Mouse (Mus musculus) inflammation-experienced regulatory T-cells, adult 6 months (primary cell): ENCODE results near the gene Gpr146. TPM values are rescaled to one million over a fixed set of nuclear protein-coding genes. Genes with fewer than 3 reads are reported as not detected.

ENCODE experiments used
- ATAC-seq: one replicate; pipeline ENCODE4 v1.8.0; 2017
- polyA plus RNA-seq, 3 experiments: library from polyadenylated mRNA; unstranded; fragments of 100-300 nt; shearing (Covaris generic); gene quantifications; one replicate each; pipeline ENCODE4 v1.2.1; 2017

The Gpr146 gene
- polyA plus RNA-seq, 3 experiments from 2014 or later = 3.9 to 5.8 (median 5.2) TPM

DNA sequence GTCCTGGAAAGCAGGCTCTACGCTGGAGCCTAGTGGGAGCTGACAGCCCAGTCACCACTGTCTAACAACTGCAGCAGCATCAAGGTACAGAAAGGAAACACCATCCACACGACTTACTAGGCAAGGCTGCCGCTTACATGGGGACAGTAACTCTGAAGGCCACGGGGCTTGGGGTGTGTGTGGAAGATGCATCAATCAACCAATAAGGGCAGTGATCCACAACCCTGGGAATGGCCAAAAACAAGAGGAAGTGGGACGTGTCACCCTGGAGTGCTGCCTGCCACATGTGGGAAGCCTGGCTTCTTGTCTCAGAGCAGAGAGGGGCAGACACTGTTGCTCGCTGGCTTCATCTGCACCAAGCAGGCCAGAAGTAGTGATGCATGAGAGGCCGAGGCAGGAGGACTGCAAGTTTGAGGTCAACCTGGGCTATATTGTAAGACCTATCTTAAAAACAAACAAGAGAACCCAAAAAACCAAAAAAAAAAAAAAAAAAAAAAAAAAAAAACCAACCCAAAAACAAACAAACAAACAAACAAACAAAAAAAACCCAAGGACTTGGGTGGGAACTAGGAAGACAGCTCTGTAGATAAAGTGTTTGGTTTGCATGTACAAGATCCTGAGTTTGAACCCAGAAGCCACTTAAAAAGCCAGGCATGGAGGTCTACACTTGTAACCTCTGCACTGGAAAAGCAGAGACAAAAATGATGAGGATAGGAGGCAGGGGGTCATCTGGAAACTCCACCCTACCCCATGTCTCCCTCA lies 55.4 kb downstream of the Gpr146 start:
- ATAC-seq = no peak

DNA sequence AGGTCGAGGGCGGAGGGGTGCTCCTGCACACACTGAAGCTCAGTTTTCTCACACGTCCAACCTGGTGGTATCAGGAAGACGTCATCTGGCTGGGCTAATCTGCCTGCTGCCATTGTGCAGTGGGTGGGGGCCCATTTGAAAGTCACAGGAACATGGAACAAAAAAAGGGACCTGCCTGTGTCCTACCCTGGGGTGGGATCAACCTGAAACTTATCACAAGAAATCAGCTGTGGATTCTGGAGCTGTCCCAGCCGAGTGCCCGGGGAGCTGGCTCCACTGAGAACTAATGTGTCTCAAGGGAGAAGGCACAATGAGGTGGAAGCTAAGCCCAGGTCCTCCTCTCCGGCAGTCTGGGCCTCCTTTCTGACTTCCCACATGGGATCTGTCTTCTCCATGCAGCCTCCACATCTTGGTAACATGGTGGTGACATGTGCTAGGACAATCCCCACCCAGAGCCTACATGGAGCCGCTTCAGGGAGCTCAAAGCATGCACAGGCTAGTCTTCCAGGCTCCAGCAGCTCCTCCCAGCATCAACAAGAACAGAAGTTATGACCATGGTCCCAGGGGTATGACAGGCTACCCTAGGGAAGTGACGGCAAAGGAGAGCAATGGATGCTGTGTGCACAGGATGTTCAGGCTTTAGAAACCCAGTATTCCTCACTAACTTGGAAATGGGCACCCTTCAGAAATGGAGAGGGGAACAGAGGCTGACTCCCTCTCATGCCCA lies 56.5 kb downstream of the Gpr146 start:
- ATAC-seq = no peak

DNA sequence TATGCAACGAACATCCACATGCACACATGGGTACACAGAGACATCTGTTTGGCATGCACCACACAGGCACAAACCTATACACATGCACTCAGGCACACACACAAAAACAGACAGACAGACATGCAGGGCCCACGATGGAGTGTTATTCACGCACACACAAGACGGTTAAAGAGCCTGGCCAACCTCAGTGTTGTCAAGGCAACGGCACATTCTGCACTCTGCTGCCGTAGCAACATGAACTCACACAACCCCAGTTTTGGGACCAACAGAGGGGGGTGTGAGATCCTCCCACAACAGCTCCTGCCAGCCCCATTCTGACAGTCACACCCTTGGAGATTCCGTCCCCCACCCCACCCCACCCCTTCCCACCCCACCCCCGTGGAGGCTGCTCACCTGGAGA lies 57.4 kb downstream of the Gpr146 start:
- no peak for ATAC-seq

DNA sequence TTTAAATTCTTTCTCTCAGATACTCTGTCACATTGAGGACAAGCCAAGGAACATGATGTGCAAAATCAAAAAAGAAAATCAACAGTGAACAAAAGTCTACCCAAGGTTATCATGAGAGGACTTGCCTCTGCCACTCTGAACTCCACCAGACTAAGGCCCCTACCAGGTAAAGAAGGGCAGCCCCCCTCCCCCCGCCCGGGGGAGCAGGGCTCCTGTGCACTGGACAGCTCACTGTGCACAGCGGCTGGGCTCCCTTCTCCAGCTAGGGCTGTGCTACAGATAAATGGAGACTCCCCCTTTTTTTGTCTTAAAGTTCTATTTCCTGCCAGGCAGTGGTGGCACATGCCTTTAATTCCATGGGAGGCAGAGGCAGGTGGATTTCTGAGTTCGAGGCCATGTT lies 60.3 kb downstream of the Gpr146 start:
- ATAC-seq = no peak

DNA sequence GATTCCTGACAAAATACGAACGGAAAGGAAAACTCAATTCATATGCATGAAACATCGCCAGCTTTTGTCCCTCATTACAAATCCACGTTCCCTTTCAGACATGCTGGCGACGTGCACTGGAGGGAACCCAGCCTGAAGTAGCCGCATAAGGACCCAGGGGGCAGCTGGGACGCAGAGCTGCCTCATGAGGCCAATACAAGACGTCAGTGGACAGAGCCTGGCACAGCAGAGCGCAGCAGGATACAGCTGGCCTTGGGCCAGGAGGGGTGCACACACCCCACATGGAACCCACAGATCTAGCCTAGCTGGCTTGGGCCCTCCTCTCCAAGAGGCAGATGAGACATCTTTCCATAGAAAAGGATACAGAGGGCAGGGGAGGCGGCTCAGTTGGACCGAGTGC lies 60.9 kb downstream of the Gpr146 start:
- no peak for ATAC-seq

DNA sequence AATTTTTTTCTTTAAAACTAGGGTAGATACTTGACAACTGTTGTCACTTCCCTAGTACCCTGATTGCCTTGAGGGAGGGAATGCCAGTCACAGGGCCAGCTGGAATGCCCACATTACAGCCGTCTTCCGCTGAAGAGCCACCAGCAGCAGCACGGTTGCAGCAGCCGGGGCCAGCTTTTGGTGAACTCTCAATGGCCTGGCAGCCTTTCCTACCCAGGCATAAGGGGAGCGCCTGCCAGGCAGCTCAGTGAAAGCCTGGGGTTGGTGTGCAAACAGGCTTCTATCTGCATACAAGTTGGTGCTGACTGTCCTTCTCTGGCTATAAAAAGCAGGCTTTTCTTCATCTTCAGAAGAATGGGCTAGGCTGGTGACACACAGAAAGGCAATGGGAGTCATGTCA lies 63.0 kb downstream of the Gpr146 start:
- ATAC-seq = no peak

DNA sequence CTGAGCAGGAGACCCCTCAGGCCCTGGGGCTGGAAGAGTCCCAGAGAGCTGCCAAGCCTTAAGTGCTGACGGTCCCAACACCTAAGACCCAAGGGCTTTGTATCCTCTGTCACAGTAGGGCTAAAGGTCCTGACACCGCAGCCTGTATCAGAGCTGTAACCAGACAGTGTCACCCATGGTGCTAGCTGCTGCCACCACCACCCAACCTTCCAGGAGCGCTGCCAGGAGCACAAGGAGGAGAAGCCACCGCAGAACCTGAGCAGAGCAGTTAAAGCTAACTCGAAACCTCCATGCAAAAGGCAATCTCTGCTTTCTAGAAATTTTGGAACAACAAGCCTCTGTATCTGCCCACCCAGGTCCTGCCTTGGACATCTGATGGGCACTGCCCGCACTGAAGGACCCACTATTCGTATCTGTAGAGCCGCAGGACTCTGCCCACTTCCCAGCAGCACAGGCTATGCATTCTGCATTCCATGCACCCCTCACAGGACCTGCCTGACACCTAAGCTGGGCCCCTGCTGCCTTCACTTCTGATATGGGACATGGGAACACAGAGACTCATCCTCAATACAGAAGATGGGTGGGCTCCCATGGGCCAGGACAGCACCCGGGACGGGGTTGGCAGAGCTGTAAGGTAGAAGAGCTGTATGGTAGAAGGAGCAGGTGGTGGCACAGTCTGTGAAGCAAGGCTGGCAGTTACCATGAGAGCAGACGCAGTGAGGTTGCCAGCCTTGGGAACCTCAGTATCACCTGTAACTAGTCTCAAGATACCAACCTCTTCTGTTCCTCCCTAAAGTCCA lies 63.6 kb downstream of the Gpr146 start:
- no peak for ATAC-seq

DNA sequence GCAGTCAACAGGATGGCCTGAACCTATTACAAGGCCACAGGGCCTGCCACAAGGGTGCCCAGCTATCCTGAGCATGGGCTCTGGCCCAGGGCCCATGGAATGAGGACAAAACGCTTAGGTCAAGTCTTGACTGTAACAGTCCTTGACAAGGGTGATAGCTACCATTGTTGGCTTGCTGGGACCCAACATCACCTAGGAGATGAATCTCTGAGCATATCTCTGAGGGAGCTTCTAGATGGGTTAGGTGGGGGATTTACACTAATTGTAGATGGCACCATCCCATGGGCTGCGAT lies 64.2 kb downstream of the Gpr146 start:
- ATAC-seq = no peak

DNA sequence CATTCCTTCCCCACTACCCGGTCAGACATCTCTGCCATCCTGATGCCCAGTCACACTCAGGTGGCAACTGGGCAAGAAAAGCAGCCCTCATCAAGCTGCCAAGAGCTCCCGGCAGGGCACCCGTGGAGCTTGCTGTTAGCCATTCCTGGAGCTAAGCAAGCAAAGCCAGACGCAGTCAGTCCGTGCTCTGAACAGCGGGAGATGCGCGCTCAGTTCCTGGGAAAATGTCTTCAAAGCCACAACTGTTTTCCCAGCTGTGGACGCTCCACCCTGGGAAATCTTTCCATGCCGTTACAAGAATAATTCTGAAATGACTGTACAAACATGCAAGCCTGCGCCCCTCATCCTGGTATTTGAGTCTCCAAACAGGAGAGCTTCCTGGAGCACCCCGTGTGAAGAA lies 64.9 kb downstream of the Gpr146 start:
- no peak for ATAC-seq

DNA sequence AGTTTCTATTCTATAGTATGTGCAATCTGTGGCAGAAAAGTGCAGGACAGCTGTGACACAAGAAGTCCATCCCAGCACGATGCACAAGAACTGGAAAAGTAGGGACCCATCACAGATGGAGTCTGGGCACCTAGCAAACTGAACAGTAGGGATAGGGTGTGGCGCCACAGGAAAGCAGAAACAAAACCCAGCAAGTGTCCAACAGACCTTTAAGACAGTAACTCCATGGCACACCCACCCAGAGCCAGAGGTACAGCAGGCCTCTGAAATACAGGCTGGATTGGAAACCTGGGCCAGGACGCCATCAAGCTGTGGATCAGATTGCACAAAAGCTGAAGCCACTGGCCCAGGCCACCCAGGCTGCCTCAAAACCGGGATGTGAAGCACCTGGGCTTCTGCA lies 65.5 kb downstream of the Gpr146 start:
- no peak for ATAC-seq

DNA sequence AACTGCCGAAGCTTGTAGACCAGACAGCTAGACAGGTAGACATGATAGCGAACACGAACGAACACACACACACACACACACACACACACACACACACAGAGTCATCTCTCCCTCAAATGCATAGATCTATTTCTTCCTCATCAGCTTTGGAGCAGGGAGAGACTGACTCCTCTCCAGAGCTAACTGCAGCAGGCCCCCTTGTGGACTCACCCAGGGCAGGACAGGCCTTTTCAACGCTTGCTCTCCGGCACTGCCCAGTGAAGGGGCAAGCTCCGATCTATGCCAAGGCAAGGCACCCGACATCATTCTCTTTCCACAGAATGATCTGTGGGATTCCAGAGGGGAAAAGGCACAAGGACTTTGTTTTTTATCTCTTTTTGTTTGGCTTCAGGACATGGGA lies 67.8 kb downstream of the Gpr146 start:
- ATAC-seq = no peak

Other genes with a start within 250 kb of the Gpr146 start
- gene Prkar1b, start 227.7 kb upstream of the Gpr146 start, polyA plus RNA-seq = 1 to 10 TPM in 1 of 3 experiments, under 1 TPM in 1, not detected in 1; 0.38 to 3.9 TPM
- 10 to 100 TPM in 1 of 3 experiments, 1 to 10 TPM in 2; 5.9 to 11.9 (median 6.2) TPM for gene Dnaaf5, start 227.5 kb upstream of the Gpr146 start, polyA plus RNA-seq
- 10 to 100 TPM; 30.7 to 43.4 (median 38.5) TPM for gene Sun1, start 177.1 kb upstream of the Gpr146 start, polyA plus RNA-seq
- 10 to 100 TPM; 12.0 to 25.4 (median 16.7) TPM for gene Get4, start 125.4 kb upstream of the Gpr146 start, polyA plus RNA-seq
- gene Adap1, start 52.1 kb upstream of the Gpr146 start, polyA plus RNA-seq = 10 to 100 TPM in 1 of 3 experiments, 1 to 10 TPM in 2; 3.0 to 13.5 (median 3.7) TPM
- 10 to 100 TPM; 52.5 to 66.7 (median 65.2) TPM for gene Cox19, start 26.3 kb upstream of the Gpr146 start, polyA plus RNA-seq
- gene Cyp2w1, start 25.1 kb upstream of the Gpr146 start, polyA plus RNA-seq = not detected
- gene C130050O18Rik, start 27.6 kb downstream of the Gpr146 start, polyA plus RNA-seq = not detected
- gene Gper1, start 45.5 kb downstream of the Gpr146 start, polyA plus RNA-seq = not detected
- 1 to 10 TPM; 4.6 to 5.6 (median 5.2) TPM for gene 3110082I17Rik, start 82.8 kb downstream of the Gpr146 start, polyA plus RNA-seq
- 10 to 100 TPM in 1 of 3 experiments, 1 to 10 TPM in 2; 8.1 to 10.3 (median 9.2) TPM for gene Zfand2a, start 106.9 kb downstream of the Gpr146 start, polyA plus RNA-seq
- not detected for gene Uncx, start 165.8 kb downstream of the Gpr146 start, polyA plus RNA-seq